Mouse (Mus musculus) G1E (cell line): ENCODE data around the gene Fam118b.

Experiments
- CTCF ChIP-seq: IDR thresholded peaks from 2 replicates; pipeline ENCODE4 v1.5.1; 2012; ENCODE audit warnings: low read depth, low read length, inconsistent platforms, mixed read lengths
- GATA1 ChIP-seq: IDR thresholded peaks from 2 replicates; pipeline ENCODE4 v1.6.1; 2012; ENCODE audit warnings: borderline replicate concordance, low read length, inconsistent platforms, mixed read lengths
- GATA2 ChIP-seq: IDR thresholded peaks from 2 replicates; pipeline ENCODE4 v1.6.1; 2012; ENCODE audit warnings: low read depth, low read length, inconsistent platforms, borderline replicate concordance
- POLR2AphosphoS5 ChIP-seq: IDR thresholded peaks from 2 replicates; pipeline ENCODE4 v1.6.1; 2012; ENCODE audit warnings: low read depth, low read length, inconsistent platforms; ENCODE audit not compliant: insufficient replicate concordance
- TAL1 ChIP-seq: conservative IDR thresholded peaks from 2 replicates; pipeline ENCODE4 v1.6.1; 2012; ENCODE audit warnings: low read depth, low read length, inconsistent platforms, mixed read lengths

DNA sequence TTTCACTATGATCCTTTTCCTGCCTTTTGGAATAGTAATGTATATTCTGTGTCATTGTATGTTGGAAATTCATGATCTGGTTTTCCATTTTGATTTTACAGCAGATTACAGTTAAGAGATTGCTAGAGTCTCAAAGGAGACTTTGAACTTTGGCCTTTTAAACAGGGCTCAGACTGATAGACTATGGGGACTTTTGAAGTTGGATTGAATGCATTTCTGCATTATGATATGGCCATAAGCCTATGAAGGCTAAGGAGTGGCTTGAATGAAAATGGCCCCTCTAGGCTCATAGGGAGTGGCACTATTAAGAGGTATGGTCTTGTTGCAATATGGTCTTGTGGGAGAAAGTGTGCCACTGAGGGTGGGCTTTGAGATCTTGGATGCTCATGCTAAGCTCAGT lies 30.2 kb upstream of the Fam118b start:
- TF ChIP-seq CTCF (no peak), POLR2AphosphoS5 (no peak), TAL1 (no peak), GATA1 (no peak), GATA2 (no peak)
